Mouse (Mus musculus): ENCODE results near the gene Hmces.

- no peak for TF ChIP-seq CTCF (IDR thresholded peaks at IDR 0.05; ENCODE audit: control insufficient read depth, insufficient read depth, insufficient replicate concordance, low read depth, low read length)
- no peak for TF ChIP-seq POLR2A (IDR thresholded peaks at IDR 0.05; ENCODE audit: control insufficient read depth, low read depth, low read length)
Observed at GRCm38 (mm10) chr6:87876068-87876643, 37.6 kb upstream of the Hmces start.

Measured in testis, adult 2 months (tissue).